Mouse (Mus musculus) ES-E14 (cell line): ENCODE data around the gene Cebpz. TPM values are rescaled to one million over a fixed set of nuclear protein-coding genes. Genes with fewer than 3 reads are reported as not detected.

Experiments used
- DNase-seq: peaks from one replicate; pipeline ENCODE4 v3.0.0-alpha.2; 2013; ENCODE audit warnings: low read depth, low spot score
- H3K27ac ChIP-seq: 2 replicates; pipeline ENCODE4 v1.5.1; 2012; ENCODE audit warnings: low read depth, mild to moderate bottlenecking, low read length, moderate library complexity, mixed read lengths; ENCODE audit not compliant: poor library complexity, insufficient read depth, severe bottlenecking
- H3K36me3 ChIP-seq: 2 replicates; pipeline ENCODE4 v1.6.1; 2012; ENCODE audit warnings: mild to moderate bottlenecking, low read length, moderate library complexity, mixed read lengths; ENCODE audit not compliant: control insufficient read depth, poor library complexity, insufficient read depth, severe bottlenecking
- H3K4me1 ChIP-seq, 2 experiments: fragments of 150-350 bp in 1 of 2; sonication (generic) in 1 of 2; 2 replicates each; pipeline ENCODE4 v1.6.1; 2012; ENCODE audit warnings: low read length in 2 of 2, mild to moderate bottlenecking in 1 of 2, mixed read lengths in 1 of 2; ENCODE audit not compliant: control insufficient read depth in 2 of 2, insufficient read depth in 2 of 2, poor library complexity in 1 of 2
- H3K4me3 ChIP-seq, 2 experiments: fragments of 150-350 bp in 1 of 2; sonication (generic) in 1 of 2; 2 replicates each; pipeline ENCODE4 v1.5.1; 2012; ENCODE audit warnings: low read length in 2 of 2, low read depth in 1 of 2, mild to moderate bottlenecking in 1 of 2, mixed read lengths in 1 of 2; ENCODE audit not compliant: insufficient read depth in 1 of 2, poor library complexity in 1 of 2, severe bottlenecking in 1 of 2
- H3K9ac ChIP-seq: 2 replicates; pipeline ENCODE4 v1.6.1; 2012; ENCODE audit warnings: low read depth, mild to moderate bottlenecking, low read length, mixed read lengths; ENCODE audit not compliant: poor library complexity, insufficient read depth, severe bottlenecking
- H3K9me3 ChIP-seq: fragments of 150-350 bp; sonication (generic); 2 replicates; pipeline ENCODE4 v1.6.1; 2012; ENCODE audit warnings: low read depth, mild to moderate bottlenecking, low read length; ENCODE audit not compliant: control insufficient read depth, insufficient read depth
- CHD2 ChIP-seq: IDR thresholded peaks from 2 replicates; pipeline ENCODE4 v1.6.1; 2014; ENCODE audit warnings: mild to moderate bottlenecking, low read depth, low read length, inconsistent platforms
- HCFC1 ChIP-seq: IDR thresholded peaks from 2 replicates; pipeline ENCODE4 v1.6.1; 2012; ENCODE audit warnings: low read length, inconsistent platforms, borderline replicate concordance; ENCODE audit not compliant: insufficient read depth
- MAFK ChIP-seq: IDR thresholded peaks from 2 replicates; pipeline ENCODE4 v1.6.1; 2014; ENCODE audit warnings: mild to moderate bottlenecking, low read depth, low read length, inconsistent platforms; ENCODE audit not compliant: insufficient read depth
- ZC3H11A ChIP-seq: IDR thresholded peaks from 2 replicates; pipeline ENCODE4 v1.6.1; 2012; ENCODE audit warnings: low read depth, mild to moderate bottlenecking, inconsistent platforms, low read length, borderline replicate concordance
- ZNF384 ChIP-seq: IDR thresholded peaks from 2 replicates; pipeline ENCODE4 v1.6.1; 2012; ENCODE audit warnings: low read depth, low read length, inconsistent platforms
- in situ Hi-C, 2 experiments: fragments of 600-800 bp; cut with MboI; formaldehyde crosslinking; loops; one replicate each; pipeline ENCODE4 v1.15.1; 2025; ENCODE audit warnings: low sequenced_read_pairs in 2 of 2, inconsistent platforms in 1 of 2; ENCODE audit not compliant: unreplicated experiment in 2 of 2
- total RNA-seq: library from RNA; depleted of rRNA; stranded (reverse); fragments of 300-350 nt; gene quantifications from 2 replicates; pipeline ENCODE4 v1.2.3, GENCODE M21; 2012

Cebpz gene
- total RNA-seq, 1 experiment = 68.4 TPM

GRCm38 (mm10) chr17:78951225-78951624 is 14.4 kb upstream of the Cebpz start:
- in situ Hi-C loops = no loop called here
- Histone ChIP-seq H3K9ac (no peak overlapping the region), H3K4me1 (no peaks in the 10 kb centered on the region), H3K9me3 (no peaks in the 10 kb centered on the region), H3K27ac (no peak overlapping the region), H3K36me3 (peaks cover 2% of the 10 kb centered on the region; the same call in 1 of the 2 replicates), H3K4me3 (no peak overlapping the region)
- DNase-seq = no peak
- no peak for TF ChIP-seq MAFK

GRCm38 (mm10) chr17:78942579-78942978 is 5.7 kb upstream of the Cebpz start:
- no peak for TF ChIP-seq ZC3H11A
- TF ChIP-seq ZNF384 = no peak
- TF ChIP-seq CHD2 = no peak
- TF ChIP-seq HCFC1 = no peak
- no peak for TF ChIP-seq MAFK
- no peak for DNase-seq
- Histone ChIP-seq H3K9me3 (no peaks in the 10 kb centered on the region), H3K36me3 (peaks cover 2% of the 10 kb centered on the region; the same call in 1 of the 2 replicates), H3K9ac (no peak overlapping the region), H3K4me1 (no peaks in the 10 kb centered on the region), H3K27ac (no peak overlapping the region), H3K4me3 (no peak overlapping the region)
- in situ Hi-C loops = no loop called here

DNA sequence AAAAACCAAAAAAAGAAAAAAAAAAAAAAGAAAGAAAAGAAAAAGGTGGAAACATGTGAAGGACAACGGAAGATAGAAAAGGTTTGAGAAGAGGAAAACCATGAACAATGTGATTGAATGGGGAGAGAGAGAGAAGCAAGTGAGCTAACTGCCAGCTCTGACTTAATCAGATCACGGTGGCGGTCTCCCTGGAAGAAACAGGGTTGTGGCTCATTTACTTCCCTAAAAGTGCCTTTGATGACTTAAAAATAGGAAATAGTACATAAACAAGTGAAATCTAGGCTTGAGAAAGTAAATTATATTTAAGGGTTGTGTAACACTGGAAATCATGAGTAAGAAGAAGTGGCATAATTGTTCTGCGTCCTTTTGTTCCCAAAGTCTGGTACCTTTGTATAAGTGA is 2.1 kb upstream of the Cebpz start:
- in situ Hi-C loops = no loop called here
- peaks cover 10% of the 10 kb centered on the region for H3K36me3 ChIP-seq
- peaks cover 0 to 2% of the 10 kb centered on the region in 2 experiments; a peak in 1 of 4 replicates for H3K4me1 ChIP-seq
- no peak for DNase-seq
- H3K4me3 ChIP-seq = no peak overlapping the region
- no peaks in the 10 kb centered on the region for H3K9me3 ChIP-seq
- no peak overlapping the region for H3K9ac ChIP-seq
- H3K27ac ChIP-seq = no peak overlapping the region
- no peak for TF ChIP-seq ZC3H11A
- no peak for TF ChIP-seq CHD2
- no peak for TF ChIP-seq HCFC1
- no peak for TF ChIP-seq ZNF384
- no peak for TF ChIP-seq MAFK

DNA sequence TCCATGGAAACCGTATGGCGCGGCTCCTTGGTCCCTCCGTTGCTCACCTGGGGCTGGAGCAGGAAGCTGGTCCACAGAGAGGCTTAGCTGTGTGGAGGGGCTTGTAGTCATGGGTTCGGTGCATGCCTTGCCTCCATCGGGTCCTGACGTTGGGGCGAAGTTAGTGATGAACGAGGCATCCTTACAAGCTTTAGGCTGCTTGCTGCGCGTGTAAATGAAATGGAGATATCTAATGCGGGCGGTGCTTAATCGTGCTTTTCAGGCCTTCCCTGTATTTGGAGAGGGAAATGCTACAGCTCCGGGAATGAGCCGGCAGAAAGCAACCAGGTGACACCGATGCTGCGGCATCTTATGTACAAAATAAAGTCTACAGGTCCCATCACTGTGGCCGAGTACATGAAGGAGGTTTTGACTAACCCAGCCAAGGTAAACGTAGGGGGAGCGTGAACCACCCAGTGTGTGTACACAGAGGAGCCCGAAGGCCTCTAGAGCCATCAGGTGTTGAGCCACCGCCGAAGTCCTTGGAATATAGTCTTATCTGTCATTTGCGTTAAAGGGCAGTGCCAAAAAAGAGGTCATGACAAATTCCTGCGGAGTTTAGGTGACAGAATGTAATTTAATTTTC is 475 bp upstream of the Cebpz start:
- peak overlapping the region; percentile 56 for H3K9ac ChIP-seq
- no peak overlapping the region for H3K27ac ChIP-seq
- peaks cover 0 to 2% of the 10 kb centered on the region in 2 experiments; a peak in 1 of 4 replicates for H3K4me1 ChIP-seq
- no peak for DNase-seq
- peaks cover 18% of the 10 kb centered on the region for H3K36me3 ChIP-seq
- TF ChIP-seq ZC3H11A (no peak), HCFC1 (no peak), MAFK (no peak), ZNF384 (no peak), CHD2 (no peak)
- H3K4me3 ChIP-seq = peak overlapping the region; percentile 92 to 93
- in situ Hi-C loops = no loop called here
- no peaks in the 10 kb centered on the region for H3K9me3 ChIP-seq

- Histone ChIP-seq H3K4me3 (peak overlapping the region; percentile 92 to 93), H3K27ac (no peak overlapping the region)
- in situ Hi-C loops = no loop called here
Observed at GRCm38 (mm10) chr17:78935857-78936256, 1.0 kb downstream of the Cebpz start.

More at GRCm38 (mm10) chr17:78935857-78936256, 1.0 kb downstream of the Cebpz start:
- no peak for DNase-seq
- Histone ChIP-seq H3K9ac (peak overlapping the region; percentile 92; the same call in 1 of the 2 replicates), H3K36me3 (peaks cover 30% of the 10 kb centered on the region), H3K9me3 (no peaks in the 10 kb centered on the region), H3K4me1 (peaks cover 0 to 2% of the 10 kb centered on the region in 2 experiments; a peak in 1 of 4 replicates)
- no peak for TF ChIP-seq ZNF384
- TF ChIP-seq MAFK = no peak
- TF ChIP-seq ZC3H11A = no peak
- TF ChIP-seq HCFC1 = no peak
- TF ChIP-seq CHD2 = no peak
